Mouse (Mus musculus): ENCODE results near the gene Ttf1.

- TF ChIP-seq CTCF (IDR thresholded peaks at IDR 0.05 in 2 of 3, conservative IDR thresholded peaks at IDR 0.05 in 1 of 3; ENCODE audit: control insufficient read depth in 1 of 3, insufficient read depth in 1 of 3, low read depth in 2 of 3, low read length in 3 of 3, poor library complexity in 1 of 3, severe bottlenecking in 1 of 3): no peak
- no peak for TF ChIP-seq ZNF384 (IDR thresholded peaks at IDR 0.05; ENCODE audit: low read depth, low read length)
- TF ChIP-seq EP300 (IDR thresholded peaks at IDR 0.05; ENCODE audit: low read depth in 1 of 2, low read length in 2 of 2): no peak; a peak in 1 of 4 replicates
- TF ChIP-seq POLR2A (IDR thresholded peaks at IDR 0.05; ENCODE audit: control insufficient read depth in 1 of 2, insufficient read depth in 1 of 2, low read depth in 1 of 2, low read length in 2 of 2, poor library complexity in 1 of 2): peak; percentile 27 to 46; a peak in 1 of 4 replicates
Observed at GRCm38 (mm10) chr2:29124571-29124935, 64.5 kb downstream of the Ttf1 start.

Measured in MEL (cell line).